Mouse (Mus musculus) thymus, adult 2 months (tissue): ENCODE measurements around the gene Usp12. TPM values are rescaled to one million over a fixed set of nuclear protein-coding genes. Genes with fewer than 3 reads are reported as not detected.
"Not testable (repeated sequence)": the region's sequence is repeated elsewhere in the genome, so short reads cannot be mapped to it uniquely, and the experiment has no call there.

ENCODE experiments used
- DNase-seq: peaks from one replicate; pipeline ENCODE4 v3.0.0; 2021
- H3K27ac ChIP-seq: fragments of 200-500 bp; 2 replicates; pipeline ENCODE4 v1.5.1; 2012; ENCODE audit warnings: low read length, control low read depth; ENCODE audit not compliant: control insufficient read depth, insufficient read depth
- H3K27me3 ChIP-seq: fragments of 200-500 bp; 2 replicates; pipeline ENCODE4 v1.6.1; 2012; ENCODE audit warnings: mild to moderate bottlenecking, low read length, moderate library complexity, mixed read lengths; ENCODE audit not compliant: control insufficient read depth, insufficient read depth
- H3K36me3 ChIP-seq: fragments of 200-500 bp; 2 replicates; pipeline ENCODE4 v1.6.1; 2012; ENCODE audit warnings: mild to moderate bottlenecking, low read length, moderate library complexity; ENCODE audit not compliant: control insufficient read depth, insufficient read depth
- H3K4me1 ChIP-seq: fragments of 200-500 bp; replicated peaks from 2 replicates; pipeline ENCODE4 v1.6.1; 2012; ENCODE audit warnings: low read length; ENCODE audit not compliant: control insufficient read depth, insufficient read depth
- H3K4me3 ChIP-seq: fragments of 200-500 bp; 2 replicates; pipeline ENCODE4 v1.5.1; 2012; ENCODE audit warnings: mild to moderate bottlenecking, low read length, control low read depth, moderate library complexity; ENCODE audit not compliant: control insufficient read depth, insufficient read depth
- CTCF ChIP-seq: fragments of 200-500 bp; IDR thresholded peaks from 2 replicates; pipeline ENCODE4 v1.5.1; 2012; ENCODE audit warnings: mild to moderate bottlenecking, control low read depth, low read length, moderate library complexity, borderline replicate concordance; ENCODE audit not compliant: control insufficient read depth, poor library complexity, insufficient read depth; ENCODE audit errors: extremely low read depth
- POLR2A ChIP-seq: fragments of 200-500 bp; IDR thresholded peaks from 2 replicates; pipeline ENCODE4 v1.6.1; 2012; ENCODE audit warnings: mild to moderate bottlenecking, low read length, control low read depth, moderate library complexity; ENCODE audit not compliant: control insufficient read depth, poor library complexity, insufficient read depth; ENCODE audit errors: extremely low read depth
- WGBS: fragments of 180-500 bp; shearing (Covaris S2); methylation state at CpG from one replicate; pipeline ENCODE4 v1.1.7; 2018; 5-methylcytosine and 5-hydroxymethylcytosine counted together
- polyA plus RNA-seq: library from polyadenylated mRNA; depleted of rRNA; stranded (reverse); fragments of >200 nt; gene quantifications from 2 replicates; pipeline ENCODE4 v1.2.3, GENCODE M21; 2012

Usp12 gene
- polyA plus RNA-seq, 1 experiment, result 13.1 TPM

GRCm38 (mm10) chr5:146736970-146737495 is 57.8 kb downstream of the Usp12 start:
- peaks cover 14% of the 10 kb centered on the region for H3K36me3 ChIP-seq
- TF ChIP-seq CTCF (no peak), POLR2A (no peak)
- no peak overlapping the region for H3K27ac ChIP-seq
- 95% methylated on average over 9 of the region's 9 CpGs for WGBS
- H3K4me3 ChIP-seq, result no peak overlapping the region
- H3K27me3 ChIP-seq, result no peaks in the 10 kb centered on the region
- H3K4me1 ChIP-seq, result no peaks in the 10 kb centered on the region
- DNase-seq, result no peak

GRCm38 (mm10) chr5:146736348-146736747 is 58.5 kb downstream of the Usp12 start:
- DNase-seq, result no peak
- no peaks in the 10 kb centered on the region for H3K4me1 ChIP-seq
- no peaks in the 10 kb centered on the region for H3K27me3 ChIP-seq
- H3K4me3 ChIP-seq, result no peak overlapping the region
- WGBS, result 96% methylated on average over 18 of the region's 18 CpGs
- peaks cover 14% of the 10 kb centered on the region for H3K36me3 ChIP-seq
- TF ChIP-seq POLR2A (no peak), CTCF (no peak)
- no peak overlapping the region for H3K27ac ChIP-seq

DNA sequence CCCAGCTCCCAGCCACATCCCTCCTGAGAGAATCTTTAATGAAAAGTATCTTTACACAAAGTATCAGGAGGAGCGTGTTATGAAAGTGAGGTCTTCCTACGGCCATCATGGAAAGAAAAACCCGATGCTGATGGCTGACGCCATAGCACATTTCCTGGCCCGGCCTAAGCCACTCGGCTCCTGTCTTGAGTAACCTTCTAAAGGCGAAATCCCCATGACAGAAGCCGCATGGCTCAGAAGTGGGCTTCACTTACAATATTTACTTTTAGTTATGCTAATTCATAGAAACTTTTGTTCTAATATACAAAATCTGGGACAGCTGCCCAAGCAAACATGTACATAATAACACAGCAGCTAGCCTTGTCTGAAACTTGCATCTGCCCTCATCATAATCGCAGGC is 59.8 kb downstream of the Usp12 start:
- not testable (repeated sequence) for H3K27me3 ChIP-seq, H3K27ac ChIP-seq, H3K4me1 ChIP-seq, DNase-seq, H3K4me3 ChIP-seq
- peaks cover 11% of the 10 kb centered on the region for H3K36me3 ChIP-seq
- 100% methylated on average over 1 of the region's 9 CpGs for WGBS

DNA sequence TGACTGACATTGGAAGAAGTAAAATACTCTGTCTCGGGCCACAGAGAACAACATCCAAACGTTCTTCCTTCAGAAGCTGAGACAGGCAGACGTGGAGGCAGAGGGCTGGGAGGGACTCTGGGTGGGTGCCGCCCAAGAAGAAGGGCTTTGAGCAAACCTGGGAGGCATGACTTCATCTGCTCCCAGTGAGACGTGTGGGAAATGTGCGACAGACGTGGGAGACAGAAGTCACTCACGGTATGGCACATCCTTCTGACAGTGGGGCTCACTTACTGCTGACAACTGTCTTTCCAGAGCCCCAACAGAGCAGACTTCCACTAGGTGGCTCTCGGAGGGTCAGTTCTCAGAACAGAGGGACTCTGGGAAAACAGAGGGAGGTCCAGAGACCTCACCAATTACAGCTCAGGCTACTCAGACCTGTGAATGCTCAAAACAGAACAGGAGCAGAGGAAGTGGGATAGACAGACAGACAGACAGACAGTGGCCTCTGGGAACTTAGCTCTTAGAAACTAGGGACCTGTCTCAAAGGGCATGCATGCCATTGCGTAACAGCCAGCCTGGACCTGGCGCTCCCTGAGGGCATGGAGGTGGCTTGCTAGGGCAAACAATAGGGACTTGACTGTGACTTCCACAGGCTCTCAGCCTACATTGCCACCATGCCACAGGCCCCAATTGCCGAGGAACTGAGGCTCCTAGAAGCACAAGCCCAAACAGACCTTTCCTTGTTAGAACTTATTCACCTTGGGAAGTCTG is 60.7 kb downstream of the Usp12 start:
- Histone ChIP-seq H3K4me1 (no peaks in the 10 kb centered on the region), H3K27ac (no peak overlapping the region), H3K36me3 (peaks cover 8% of the 10 kb centered on the region; the same call in 1 of the 2 replicates), H3K4me3 (no peak overlapping the region), H3K27me3 (no peaks in the 10 kb centered on the region)
- TF ChIP-seq POLR2A, result no peak
- no peak for TF ChIP-seq CTCF
- 94% methylated on average over 12 of the region's 12 CpGs for WGBS
- no peak for DNase-seq

DNA sequence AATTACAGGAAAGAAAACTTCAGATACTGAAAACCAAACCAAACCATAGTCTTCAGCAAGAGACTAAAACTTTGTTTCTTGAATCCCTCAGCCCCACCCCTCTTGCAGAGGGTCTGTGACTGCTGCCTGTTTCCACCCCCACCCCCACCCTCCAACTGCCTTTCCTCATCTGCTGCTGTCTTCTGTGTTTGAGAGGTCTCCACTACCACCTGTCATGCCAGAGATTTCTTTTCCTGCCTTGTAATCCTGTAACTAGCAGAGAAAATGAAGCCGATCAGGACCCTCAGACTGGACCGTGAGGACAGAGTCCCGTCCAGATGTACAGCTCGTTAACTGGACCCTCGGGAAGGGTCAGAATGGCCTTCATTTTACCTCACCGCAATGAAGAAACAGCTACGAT is 61.4 kb downstream of the Usp12 start:
- Histone ChIP-seq H3K36me3 (peaks cover 8% of the 10 kb centered on the region; the same call in 1 of the 2 replicates), H3K27ac (no peak overlapping the region), H3K4me1 (no peaks in the 10 kb centered on the region), H3K4me3 (no peak overlapping the region), H3K27me3 (no peaks in the 10 kb centered on the region)
- TF ChIP-seq POLR2A (no peak), CTCF (no peak)
- no peak for DNase-seq
- WGBS, result 97% methylated on average over 7 of the region's 7 CpGs

DNA sequence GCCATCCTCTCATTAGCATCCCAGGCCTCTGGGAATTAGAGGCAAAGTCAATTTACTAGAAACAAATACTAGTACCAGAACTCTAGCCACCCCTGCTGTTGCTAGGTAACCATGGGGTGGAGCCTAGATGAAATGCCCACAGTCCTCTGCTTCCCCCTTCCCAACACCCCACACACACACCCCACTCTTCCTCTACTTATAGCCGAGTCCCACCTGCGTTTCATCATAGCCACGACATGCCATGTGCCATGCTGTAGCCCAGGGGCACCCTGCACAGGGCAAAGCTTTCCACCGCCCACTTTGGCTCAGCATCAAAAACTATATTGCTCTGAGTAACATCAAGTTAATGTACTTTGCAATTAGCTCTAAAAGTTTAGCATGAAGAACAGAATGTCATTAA is 67.8 kb downstream of the Usp12 start:
- H3K4me3 ChIP-seq, result no peak overlapping the region
- 78% methylated on average over 4 of the region's 4 CpGs for WGBS
- H3K27me3 ChIP-seq, result no peaks in the 10 kb centered on the region
- DNase-seq, result no peak
- no peaks in the 10 kb centered on the region for H3K36me3 ChIP-seq
- no peak overlapping the region for H3K27ac ChIP-seq
- TF ChIP-seq CTCF (no peak), POLR2A (no peak)
- H3K4me1 ChIP-seq, result no peaks in the 10 kb centered on the region

DNA sequence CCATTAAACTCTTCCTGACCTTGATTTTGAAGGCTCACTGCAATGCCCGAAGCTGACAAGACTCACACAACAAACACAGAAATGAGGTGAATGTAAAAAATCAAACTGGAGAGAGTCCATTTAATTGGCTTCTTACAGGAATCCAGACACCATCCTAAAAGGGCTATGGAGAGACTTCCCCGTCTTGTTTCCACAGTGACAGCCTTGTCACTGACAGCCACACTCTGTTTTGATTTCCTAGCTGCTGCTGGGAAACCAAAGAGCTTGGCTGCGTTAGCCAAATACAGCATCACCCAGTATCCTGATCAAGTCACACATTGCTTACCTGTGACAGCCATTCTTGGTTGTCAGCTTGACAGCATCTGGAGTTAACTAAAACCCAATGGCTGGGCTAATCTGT is 69.8 kb downstream of the Usp12 start:
- Histone ChIP-seq H3K27me3 (no peaks in the 10 kb centered on the region), H3K4me1 (no peaks in the 10 kb centered on the region), H3K27ac (no peak overlapping the region), H3K36me3 (no peaks in the 10 kb centered on the region), H3K4me3 (no peak overlapping the region)
- no peak for DNase-seq
- TF ChIP-seq POLR2A (no peak), CTCF (no peak)
- WGBS, result 76% methylated on average over 3 of the region's 3 CpGs
